Mouse (Mus musculus): Measurements from ENCODE around the gene Frmpd4. TPM values are rescaled to one million over a fixed set of nuclear protein-coding genes. Genes with fewer than 3 reads are reported as not detected.

Frmpd4 gene
- total RNA-seq, 1 experiment from 2014 or later: not detected

Other genes starting within 250 kb of the Frmpd4 start
- gene Msl3, start 96.7 kb upstream of the Frmpd4 start, total RNA-seq (2017): 33.6 to 63.7 TPM (median 41.4 TPM) in 3 replicates
- gene Arhgap6, start 217.9 kb upstream of the Frmpd4 start, total RNA-seq (2017): 1.7 to 3.3 TPM (median 2.2 TPM) in 3 replicates

All from monocyte, adult 5-6 weeks (primary cell).